Mouse (Mus musculus) cerebellum, postnatal 10 days (tissue): ENCODE measurements at regions not wholly inside any gene's neighbourhood (a gene's known extent, or its start where the extent isn't known, plus 50 kb on each side); places are given as distances from the start of the nearest gene placed in this dataset.

Experiments used
- DNase-seq, 2 experiments: peaks; one replicate each; pipeline ENCODE4 v3.0.0; 2021; ENCODE audit warnings: mixed read lengths in 2 of 2

DNA sequence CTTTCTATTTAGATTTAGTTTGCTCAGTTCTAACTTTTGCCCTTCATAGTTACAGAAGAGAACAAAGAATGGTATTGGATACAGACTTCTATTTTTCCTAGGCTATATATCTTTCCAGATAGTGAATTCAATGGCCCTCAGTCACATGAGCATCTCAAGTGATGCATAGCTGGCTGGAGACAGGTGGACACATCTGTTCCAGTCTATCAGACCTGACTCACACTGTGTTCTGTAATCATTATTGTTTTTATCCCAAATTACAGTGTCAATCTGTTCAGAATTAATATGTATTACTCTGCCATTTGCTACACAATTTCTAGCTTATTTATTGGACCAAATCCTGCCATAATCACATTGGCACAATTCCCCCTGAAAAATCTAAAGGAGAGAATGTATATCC is 298.0 kb upstream of the Foxg1 start:
- no peak for DNase-seq

DNA sequence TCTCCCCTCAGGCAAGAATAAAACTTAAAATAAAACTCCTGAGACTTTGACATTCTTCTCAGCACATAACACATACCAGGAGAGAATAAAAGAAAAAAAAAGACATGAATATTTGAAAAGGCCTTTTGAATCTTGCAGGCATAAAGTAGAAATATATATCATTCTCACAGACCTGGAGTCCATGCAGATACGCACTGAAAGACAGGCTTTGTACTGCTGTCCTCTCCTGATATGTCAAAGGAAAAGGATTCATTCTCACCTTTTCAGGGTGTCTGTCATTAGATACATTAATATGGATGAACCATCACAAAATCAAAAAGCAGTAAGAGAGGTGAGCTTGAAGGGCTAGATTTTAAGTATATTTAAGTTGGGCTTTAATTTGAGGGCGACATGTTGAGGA is 296.4 kb upstream of the Foxg1 start:
- DNase-seq, result no peak

DNA sequence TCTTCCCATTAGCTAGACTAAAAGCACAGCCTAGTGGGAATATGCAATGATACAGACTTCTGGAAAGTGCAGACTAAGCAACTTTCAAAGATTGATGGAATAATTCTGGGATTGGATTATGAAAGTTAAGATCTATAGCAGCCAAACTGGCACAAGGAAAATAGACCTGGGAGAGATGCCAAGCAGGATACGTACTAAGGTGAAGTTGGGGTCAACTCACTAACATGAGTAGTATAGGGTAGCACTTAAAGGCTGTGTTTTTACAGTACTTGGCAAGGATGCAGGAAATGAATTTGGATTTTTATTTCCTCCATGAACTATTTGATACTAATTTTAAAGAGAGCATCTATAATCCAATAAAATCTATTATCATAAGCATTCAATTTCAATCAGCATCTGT is 292.3 kb upstream of the Foxg1 start:
- DNase-seq, result no peak

DNA sequence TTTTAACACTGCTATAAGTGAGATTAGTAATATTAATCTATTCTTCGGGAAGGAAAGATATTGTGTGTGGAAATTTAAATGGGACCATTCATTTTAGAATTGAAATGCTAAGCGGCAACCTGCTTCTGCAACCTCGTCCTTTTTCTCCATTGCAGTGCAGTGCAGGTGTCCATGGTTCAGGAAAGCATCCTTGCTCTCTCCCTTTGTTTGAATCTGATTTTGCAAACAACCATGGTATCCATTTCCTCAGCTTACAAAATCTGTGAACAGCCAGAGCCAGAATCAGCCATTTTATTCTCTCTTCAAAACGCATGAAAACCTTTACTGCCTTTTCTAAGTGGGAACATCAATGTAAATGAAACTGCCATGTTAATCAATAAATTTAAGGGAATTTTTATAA is 276.5 kb upstream of the Foxg1 start:
- peak in 1 of 2 experiments; percentile 12 for DNase-seq

DNA sequence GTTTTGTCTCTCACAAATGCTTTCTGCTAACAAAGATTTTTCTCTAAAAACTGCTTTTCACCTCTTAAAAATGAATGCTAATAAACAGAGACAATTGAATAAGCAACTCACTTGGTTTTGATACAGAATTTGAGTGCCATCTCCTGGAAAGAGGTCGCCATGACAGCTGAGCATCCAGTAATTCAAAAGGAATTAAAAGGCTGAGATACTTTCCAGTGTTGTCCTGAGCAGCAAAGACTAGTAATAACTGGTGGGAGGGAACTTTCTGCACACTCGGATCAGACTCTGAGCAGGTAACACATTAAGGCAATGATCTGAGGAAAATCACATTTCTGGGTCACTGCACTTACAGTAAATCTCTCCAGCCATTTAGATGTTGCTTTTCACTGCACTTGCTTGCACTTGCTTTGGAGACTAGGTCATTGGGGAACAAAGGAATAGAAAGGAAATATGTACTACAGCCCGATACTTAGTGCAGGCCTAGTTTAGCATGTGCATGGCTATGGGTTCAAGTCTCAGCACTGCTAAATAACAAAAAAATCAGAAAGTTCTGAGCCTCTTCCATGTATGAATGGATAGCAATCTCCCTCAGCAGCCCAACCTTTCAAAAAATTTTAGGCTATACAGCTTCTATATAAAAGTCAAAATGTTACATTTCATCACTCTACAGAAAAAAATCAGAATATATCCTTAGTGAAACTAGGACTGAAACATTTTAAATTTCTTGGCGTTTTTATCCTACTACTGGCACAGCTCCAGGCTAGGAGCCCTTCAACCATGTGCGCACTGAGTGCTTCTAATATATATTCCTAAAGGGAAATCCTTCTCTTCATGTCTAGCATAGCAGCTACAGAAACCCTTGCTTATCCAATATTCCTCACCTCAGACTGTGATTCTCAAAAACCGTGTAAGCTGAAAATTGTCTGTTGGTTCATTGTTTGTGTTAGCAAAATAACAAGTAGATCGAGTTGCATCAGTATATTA is 275.8 kb upstream of the Foxg1 start:
- DNase-seq, result peak; percentile 79 to 83

DNA sequence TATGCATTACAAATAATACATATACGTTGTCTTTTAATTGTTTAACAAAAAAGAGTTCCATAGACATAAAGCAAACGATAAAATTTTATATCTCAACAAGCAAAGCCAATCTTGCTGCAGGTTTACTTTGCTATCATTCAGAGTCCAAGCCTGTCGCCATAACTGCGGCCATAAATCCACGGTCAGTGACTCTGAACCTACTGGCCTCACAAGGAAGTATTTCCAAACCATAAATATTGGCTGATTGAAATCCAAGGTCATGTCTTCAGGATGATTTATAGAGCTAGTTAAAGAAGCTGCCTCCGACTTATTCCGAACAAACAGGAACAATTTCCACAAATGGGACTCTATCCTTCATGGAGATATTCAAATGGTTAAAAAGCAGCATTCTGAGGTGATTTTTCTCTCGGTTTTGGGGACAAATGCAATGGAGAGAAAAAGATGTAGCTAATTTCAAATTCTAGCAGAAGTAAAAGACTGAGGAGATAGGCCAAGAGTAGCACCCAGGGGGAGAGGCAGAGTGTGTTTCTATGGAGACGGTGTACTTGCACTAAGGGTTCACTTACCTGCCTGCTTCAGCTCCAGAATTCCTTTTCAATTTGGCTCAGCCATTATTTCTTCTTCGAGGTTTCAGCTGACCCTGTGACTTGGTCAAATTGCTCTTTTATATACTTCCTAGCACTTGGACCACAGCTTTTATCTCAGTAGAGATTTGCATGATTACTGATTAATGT is 274.9 kb upstream of the Foxg1 start:
- no peak for DNase-seq

DNA sequence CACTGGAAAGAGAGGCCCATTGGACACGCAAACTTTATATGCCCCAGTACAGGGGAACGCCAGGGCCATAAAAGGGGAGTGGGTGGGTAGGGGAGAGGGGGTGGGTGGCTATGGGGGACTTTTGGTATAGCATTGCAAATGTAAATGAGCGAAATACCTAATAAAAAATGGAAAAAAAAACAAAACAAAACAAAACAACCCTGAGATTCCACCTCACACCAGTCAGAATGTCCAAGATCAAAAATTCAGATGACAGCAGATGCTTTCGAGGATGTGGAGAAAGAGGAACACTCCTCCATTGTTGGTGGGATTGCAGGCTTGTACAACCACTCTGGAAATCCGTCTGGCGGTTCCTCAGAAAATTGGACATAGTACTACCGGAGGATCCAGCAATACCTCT is 251.4 kb upstream of the Foxg1 start:
- DNase-seq, result peak in 1 of 2 experiments; percentile 49

DNA sequence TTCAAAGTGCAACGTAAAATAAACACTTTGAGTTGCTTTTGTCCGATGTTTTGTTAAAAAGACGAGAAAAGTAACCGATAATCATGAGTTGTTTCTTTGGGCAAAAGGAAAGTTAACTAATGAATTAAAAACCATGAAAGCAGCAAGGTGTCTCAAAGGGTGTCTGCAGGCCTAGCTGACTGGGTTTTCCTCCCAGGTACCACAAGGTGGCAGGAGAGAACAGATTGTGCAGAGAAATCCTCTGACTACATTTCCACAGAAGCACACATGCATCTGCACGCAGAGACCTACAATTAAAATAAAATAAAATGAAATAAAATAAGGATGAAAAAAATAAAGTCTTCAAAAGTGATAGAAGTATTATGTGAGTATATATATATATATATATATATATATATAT is 212.4 kb upstream of the Foxg1 start:
- peak; percentile 56 to 65 for DNase-seq

DNA sequence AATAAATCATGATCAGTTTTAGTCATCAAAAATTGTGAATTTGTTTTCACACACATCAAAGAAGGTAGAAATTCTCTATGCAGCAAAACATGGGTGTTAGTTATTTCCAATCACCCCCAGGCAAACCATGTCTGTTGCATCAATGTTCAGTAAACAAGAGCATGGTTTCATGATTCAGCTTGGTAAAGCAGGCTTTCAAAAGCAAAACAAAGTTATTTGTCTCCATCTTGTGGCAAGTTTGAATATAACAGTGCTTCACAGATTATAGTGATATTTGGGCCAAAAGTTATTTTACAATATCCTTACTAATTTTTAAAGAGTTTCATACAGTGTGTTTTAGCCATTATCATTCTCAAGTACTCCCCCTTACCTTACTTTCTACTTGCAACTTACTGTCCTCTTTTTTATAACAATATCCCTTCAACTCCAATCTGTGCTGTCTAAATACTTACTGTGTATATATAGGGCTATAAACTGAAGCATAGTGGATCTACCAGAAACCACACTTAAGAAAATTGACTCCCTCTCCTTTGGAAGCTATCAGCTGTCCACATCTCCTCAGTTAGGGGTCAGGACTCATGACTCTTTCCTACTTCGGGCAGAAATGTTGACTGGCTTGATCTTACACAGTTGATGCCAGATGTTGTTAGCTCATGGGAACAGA is 211.3 kb upstream of the Foxg1 start:
- DNase-seq, result peak; percentile 8 to 49

DNA sequence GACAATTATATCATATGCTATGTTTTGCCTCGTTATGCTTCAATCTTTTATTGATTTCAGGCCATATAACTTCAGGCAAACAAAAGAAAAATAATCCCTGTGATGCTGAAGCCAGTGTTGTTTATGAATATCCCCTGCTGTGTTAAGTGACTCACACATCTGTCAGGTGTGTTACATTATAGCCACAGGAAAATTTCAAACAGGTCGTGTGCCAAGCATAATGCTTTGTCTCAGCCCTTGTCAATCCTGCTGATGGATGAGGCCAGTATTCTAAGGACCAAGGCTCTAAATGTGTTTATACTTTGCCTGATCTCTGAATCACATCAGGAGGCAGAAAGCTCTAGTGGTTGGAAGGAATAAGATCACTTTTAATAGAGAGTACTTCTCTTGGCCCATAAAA is 191.1 kb upstream of the Foxg1 start:
- DNase-seq, result no peak

DNA sequence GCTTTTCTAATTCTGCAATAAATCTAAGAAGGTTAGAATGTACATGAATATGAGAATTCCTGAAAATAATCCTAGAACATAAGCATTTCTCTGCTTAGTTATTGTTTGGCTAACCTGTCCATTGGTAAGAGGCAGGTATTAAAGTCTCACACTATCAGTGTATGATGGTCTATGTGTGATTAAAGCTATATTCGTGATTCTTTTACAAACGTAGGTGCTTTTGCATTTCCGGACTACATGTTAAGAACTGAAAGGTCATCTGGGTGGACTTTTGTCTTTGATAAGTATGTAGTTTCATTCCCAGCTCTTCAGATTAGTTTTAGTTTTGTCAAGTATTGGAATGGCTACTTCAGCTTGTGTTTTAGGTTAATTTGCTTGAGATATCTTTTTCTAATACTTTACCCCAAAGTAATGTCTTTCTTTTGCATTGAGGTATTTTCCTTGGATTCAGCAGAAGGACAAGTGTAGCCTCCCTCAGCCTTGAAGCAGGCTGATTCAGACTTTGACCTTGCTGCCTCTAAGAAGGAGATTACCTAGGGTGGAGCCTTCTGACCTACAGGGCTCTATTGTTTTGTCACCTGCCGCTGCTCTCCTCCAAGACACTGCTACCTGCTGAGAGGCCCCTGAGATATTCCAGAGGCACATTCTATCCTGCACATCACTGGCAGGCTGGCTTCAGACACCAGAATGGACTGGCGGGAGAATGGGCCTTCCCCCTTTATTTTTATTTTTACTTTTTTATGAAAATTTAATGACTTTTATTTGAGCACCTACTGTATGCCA is 148.7 kb upstream of the Foxg1 start:
- no peak for DNase-seq
